Mouse (Mus musculus) forebrain, embryonic 11.5 days (tissue): ENCODE measurements at regions not wholly inside any gene's neighbourhood (a gene's known extent, or its start where the extent isn't known, plus 50 kb on each side); places are given as distances from the start of the nearest gene placed in this dataset.

Source experiments
- ATAC-seq: fragments of 200-750 bp; cut with Nextera tagmentation; replicated peaks from 2 replicates; pipeline ENCODE4 v1.8.0; 2017; ENCODE audit warnings: moderate TSS enrichment; ENCODE audit not compliant: low FRiP score
- DNase-seq: peaks from one replicate; pipeline ENCODE4 v3.0.0-alpha.2; 2017; ENCODE audit warnings: low spot score
- H3K27ac ChIP-seq: fragments of 300-500 bp; sonication (generic); 2 replicates; pipeline ENCODE4 v1.5.1; 2014; ENCODE audit warnings: low read depth, low read length
- H3K27me3 ChIP-seq: fragments of 300-500 bp; sonication (generic); 2 replicates; pipeline ENCODE4 v1.6.1; 2014; ENCODE audit warnings: mild to moderate bottlenecking, low read length, mixed read lengths; ENCODE audit not compliant: control insufficient read depth, insufficient read depth
- H3K36me3 ChIP-seq: fragments of 300-500 bp; sonication (generic); 2 replicates; pipeline ENCODE4 v1.6.1; 2014; ENCODE audit warnings: mild to moderate bottlenecking, low read length, moderate library complexity, mixed read lengths; ENCODE audit not compliant: control insufficient read depth, insufficient read depth
- H3K4me1 ChIP-seq: fragments of 300-500 bp; sonication (generic); replicated peaks from 2 replicates; pipeline ENCODE4 v1.6.1; 2014; ENCODE audit warnings: low read length, mixed read lengths; ENCODE audit not compliant: control insufficient read depth, insufficient read depth
- H3K4me2 ChIP-seq: fragments of 300-500 bp; sonication (generic); 2 replicates; pipeline ENCODE4 v1.6.1; 2014; ENCODE audit warnings: low read depth, mild to moderate bottlenecking, low read length, moderate library complexity, mixed read lengths; ENCODE audit not compliant: severe bottlenecking
- H3K4me3 ChIP-seq: fragments of 300-500 bp; sonication (generic); 2 replicates; pipeline ENCODE4 v1.5.1; 2014; ENCODE audit warnings: low read depth, low read length
- H3K9ac ChIP-seq: fragments of 300-500 bp; sonication (generic); 2 replicates; pipeline ENCODE4 v1.6.1; 2014; ENCODE audit warnings: low read length
- H3K9me3 ChIP-seq: fragments of 300-500 bp; sonication (generic); 2 replicates; pipeline ENCODE4 v1.6.1; 2016; ENCODE audit warnings: low read length, mixed read lengths; ENCODE audit not compliant: control insufficient read depth
- WGBS: fragments of 180-500 bp; shearing (Covaris S2); extraction: QIAGEN DNeasy Blood & Tissue Kit; methylation state at CpG from one replicate; pipeline ENCODE4 v1.1.7; 2014; 5-methylcytosine and 5-hydroxymethylcytosine counted together

GRCm38 (mm10) chr14:25017860-25018259, 441.1 kb upstream of the Zmiz1 start:
- no peak overlapping the region for H3K27ac ChIP-seq
- DNase-seq (no peak), ATAC-seq (no peak)

GRCm38 (mm10) chr14:25019306-25019905, 439.6 kb upstream of the Zmiz1 start:
- Histone ChIP-seq H3K27me3 (no peaks in the 10 kb centered on the region), H3K9me3 (no peaks in the 10 kb centered on the region), H3K4me2 (no peak overlapping the region), H3K4me1 (peaks cover 8% of the 10 kb centered on the region), H3K4me3 (no peak overlapping the region), H3K27ac (no peak overlapping the region), H3K36me3 (no peaks in the 10 kb centered on the region), H3K9ac (no peak overlapping the region)
- no peak for ATAC-seq
- 83% methylated on average over 4 of the region's 4 CpGs for WGBS
- no peak for DNase-seq

More at GRCm38 (mm10) chr14:25017860-25018259, 441.1 kb upstream of the Zmiz1 start:
- Histone ChIP-seq H3K9me3 (no peaks in the 10 kb centered on the region), H3K9ac (no peak overlapping the region), H3K27me3 (no peaks in the 10 kb centered on the region), H3K36me3 (no peaks in the 10 kb centered on the region), H3K4me3 (no peak overlapping the region), H3K4me2 (no peak overlapping the region), H3K4me1 (peaks cover 8% of the 10 kb centered on the region)
- 69% methylated on average over 5 of the region's 5 CpGs for WGBS

GRCm38 (mm10) chr14:25022523-25023269, 436.3 kb upstream of the Zmiz1 start:
- no peak for ATAC-seq
- H3K27ac ChIP-seq, result no peak overlapping the region
- no peak overlapping the region for H3K4me2 ChIP-seq
- no peaks in the 10 kb centered on the region for H3K4me1 ChIP-seq
- no peak overlapping the region for H3K4me3 ChIP-seq
- no peaks in the 10 kb centered on the region for H3K27me3 ChIP-seq
- no peaks in the 10 kb centered on the region for H3K9me3 ChIP-seq
- no peak for DNase-seq
- WGBS, result 81% methylated on average over 15 of the region's 15 CpGs
- no peaks in the 10 kb centered on the region for H3K36me3 ChIP-seq
- H3K9ac ChIP-seq, result no peak overlapping the region

- H3K27me3 ChIP-seq, result no peaks in the 10 kb centered on the region
- no peaks in the 10 kb centered on the region for H3K9me3 ChIP-seq
- no peaks in the 10 kb centered on the region for H3K4me1 ChIP-seq
- ATAC-seq, result no peak
- no peak overlapping the region for H3K4me3 ChIP-seq
- no peak overlapping the region for H3K4me2 ChIP-seq
- H3K9ac ChIP-seq, result no peak overlapping the region
- no peak overlapping the region for H3K27ac ChIP-seq
- no peaks in the 10 kb centered on the region for H3K36me3 ChIP-seq
- no peak for DNase-seq
- WGBS, result 57% methylated on average over 6 of the region's 6 CpGs
These were observed 435.6 kb upstream of the Zmiz1 start for GRCm38 (mm10) chr14:25023270-25023800.

GRCm38 (mm10) chr14:25025074-25025473, 433.9 kb upstream of the Zmiz1 start:
- ATAC-seq (no peak), DNase-seq (no peak)
- H3K4me3 ChIP-seq, result no peak overlapping the region
- H3K27ac ChIP-seq, result no peak overlapping the region
- H3K27me3 ChIP-seq, result no peaks in the 10 kb centered on the region
- 91% methylated on average over 6 of the region's 6 CpGs for WGBS
- H3K4me2 ChIP-seq, result no peak overlapping the region
- H3K9ac ChIP-seq, result no peak overlapping the region
- H3K4me1 ChIP-seq, result no peaks in the 10 kb centered on the region
- no peaks in the 10 kb centered on the region for H3K36me3 ChIP-seq
- no peaks in the 10 kb centered on the region for H3K9me3 ChIP-seq

- Histone ChIP-seq H3K9me3 (no peaks in the 10 kb centered on the region), H3K27me3 (no peaks in the 10 kb centered on the region), H3K4me3 (no peak overlapping the region), H3K36me3 (no peaks in the 10 kb centered on the region), H3K4me1 (no peaks in the 10 kb centered on the region), H3K9ac (no peak overlapping the region), H3K27ac (no peak overlapping the region), H3K4me2 (no peak overlapping the region)
- DNase-seq (no peak), ATAC-seq (no peak)
- 93% methylated on average over 3 of the region's 3 CpGs for WGBS
These were observed 431.9 kb upstream of the Zmiz1 start for GRCm38 (mm10) chr14:25027076-25027475.

GRCm38 (mm10) chr14:25027842-25028241, 431.1 kb upstream of the Zmiz1 start:
- H3K4me2 ChIP-seq, result no peak overlapping the region
- no peaks in the 10 kb centered on the region for H3K4me1 ChIP-seq
- WGBS, result 85% methylated on average over 1 of the region's 1 CpGs
- no peak overlapping the region for H3K9ac ChIP-seq
- DNase-seq, result no peak
- no peaks in the 10 kb centered on the region for H3K27me3 ChIP-seq
- no peak overlapping the region for H3K4me3 ChIP-seq
- ATAC-seq, result no peak
- no peaks in the 10 kb centered on the region for H3K9me3 ChIP-seq
- no peak overlapping the region for H3K27ac ChIP-seq
- no peaks in the 10 kb centered on the region for H3K36me3 ChIP-seq

- 87% methylated on average over 6 of the region's 6 CpGs for WGBS
- no peak overlapping the region for H3K4me2 ChIP-seq
These were observed 428.1 kb upstream of the Zmiz1 start for GRCm38 (mm10) chr14:25030881-25031280.

More at GRCm38 (mm10) chr14:25030881-25031280, 428.1 kb upstream of the Zmiz1 start:
- H3K27me3 ChIP-seq, result no peaks in the 10 kb centered on the region
- H3K9me3 ChIP-seq, result no peaks in the 10 kb centered on the region
- H3K36me3 ChIP-seq, result no peaks in the 10 kb centered on the region
- no peak for ATAC-seq
- no peak overlapping the region for H3K9ac ChIP-seq
- DNase-seq, result no peak
- H3K27ac ChIP-seq, result no peak overlapping the region
- no peaks in the 10 kb centered on the region for H3K4me1 ChIP-seq
- H3K4me3 ChIP-seq, result no peak overlapping the region
